Mouse (Mus musculus) retina, adult 2 months (tissue): ENCODE data around the gene Crtc1.

ENCODE experiments used
- DNase-seq: peaks from one replicate; pipeline ENCODE4 v3.0.0-alpha.2; 2012; ENCODE audit warnings: low read depth, low spot score

The Crtc1 gene

GRCm38 (mm10) chr8:70462516-70462813 lies 23.1 kb upstream of the Crtc1 start:
- no peak for DNase-seq

- no peak for DNase-seq
Observed at GRCm38 (mm10) chr8:70461765-70462515, 22.6 kb upstream of the Crtc1 start.

GRCm38 (mm10) chr8:70460606-70461005 lies 21.2 kb upstream of the Crtc1 start:
- no peak for DNase-seq

- DNase-seq = no peak
Observed at GRCm38 (mm10) chr8:70460199-70460598, 20.8 kb upstream of the Crtc1 start.

- DNase-seq = no peak
Observed at GRCm38 (mm10) chr8:70459636-70460035, 20.3 kb upstream of the Crtc1 start.

GRCm38 (mm10) chr8:70458462-70458861 lies 19.1 kb upstream of the Crtc1 start:
- no peak for DNase-seq

- no peak for DNase-seq
Observed at GRCm38 (mm10) chr8:70457882-70458281, 18.5 kb upstream of the Crtc1 start.

- no peak for DNase-seq
Observed at GRCm38 (mm10) chr8:70456996-70457395, 17.6 kb upstream of the Crtc1 start.

- DNase-seq = no peak
Observed at GRCm38 (mm10) chr8:70453852-70454251, 14.5 kb upstream of the Crtc1 start.

GRCm38 (mm10) chr8:70452196-70452966 lies 13.0 kb upstream of the Crtc1 start:
- no peak for DNase-seq

GRCm38 (mm10) chr8:70447639-70448420 lies 8.5 kb upstream of the Crtc1 start:
- no peak for DNase-seq

GRCm38 (mm10) chr8:70445988-70446387 lies 6.6 kb upstream of the Crtc1 start:
- no peak for DNase-seq

- DNase-seq = no peak
Observed at GRCm38 (mm10) chr8:70443326-70443725, 3.9 kb upstream of the Crtc1 start.

- DNase-seq = no peak
Observed at GRCm38 (mm10) chr8:70441565-70441964, 2.2 kb upstream of the Crtc1 start.

GRCm38 (mm10) chr8:70440246-70440645 lies 867 bp upstream of the Crtc1 start:
- no peak for DNase-seq

- no peak for DNase-seq
Observed at GRCm38 (mm10) chr8:70439848-70440179, 435 bp upstream of the Crtc1 start.

- DNase-seq = no peak
Observed at GRCm38 (mm10) chr8:70438423-70438822, 956 bp downstream of the Crtc1 start.

- DNase-seq = no peak
Observed at GRCm38 (mm10) chr8:70435156-70435555, 4.2 kb downstream of the Crtc1 start.

GRCm38 (mm10) chr8:70432991-70433536 lies 6.3 kb downstream of the Crtc1 start:
- no peak for DNase-seq

- DNase-seq = no peak
Observed at GRCm38 (mm10) chr8:70431213-70431612, 8.2 kb downstream of the Crtc1 start.

GRCm38 (mm10) chr8:70426300-70426907 lies 13.0 kb downstream of the Crtc1 start:
- DNase-seq = no peak

- no peak for DNase-seq
Observed at GRCm38 (mm10) chr8:70422722-70423121, 16.7 kb downstream of the Crtc1 start.
